Comparison of ENCODE assay signal across 19 mouse cellular contexts in genomic region chr11:9226399-9226798, GRCm38 (mm10). TPM values are rescaled to one million over a fixed set of nuclear protein-coding genes. Genes with fewer than 3 reads are reported as not detected.
"Had no signal": no experiment of that assay in that cellular context is flagged by ENCODE, and none has a peak within 500 bp of the region (broad histone marks: within the 10 kb centered on the region; RNA-seq: fewer than 3 reads in every experiment).

No protein-coding gene starts in this region.

- H3K27me3 ChIP-seq: liver, embryonic 13.5 days; lung, embryonic 15.5 days; midbrain, embryonic 12.5 days; midbrain, embryonic 15.5 days; neural tube, embryonic 12.5 days; neural tube, embryonic 15.5 days; stomach, embryonic 15.5 days had no signal

- H3K27ac ChIP-seq: kidney, postnatal 0 days; left cerebral cortex, adult 2 months; liver, embryonic 13.5 days; lung, embryonic 15.5 days; midbrain, embryonic 12.5 days; midbrain, embryonic 15.5 days; neural tube, embryonic 12.5 days; neural tube, embryonic 15.5 days; stomach, embryonic 15.5 days had no signal

- H3K9me3 ChIP-seq: liver, embryonic 13.5 days; lung, embryonic 15.5 days; midbrain, embryonic 12.5 days; midbrain, embryonic 15.5 days; neural tube, embryonic 12.5 days; neural tube, embryonic 15.5 days; stomach, embryonic 15.5 days had no signal

- DNase-seq: kidney, adult 2 months; kidney, postnatal 36 days; layer of hippocampus, postnatal 36 days; liver, embryonic 13.5 days; retina, postnatal 1 day; right cerebral cortex, postnatal 25 days; spleen, adult 18-20 months; thymus, postnatal 25 days had no signal

- H3K4me2 ChIP-seq: liver, embryonic 13.5 days; lung, embryonic 15.5 days; midbrain, embryonic 12.5 days; midbrain, embryonic 15.5 days; neural tube, embryonic 12.5 days; neural tube, embryonic 15.5 days; stomach, embryonic 15.5 days had no signal

- H3K4me1 ChIP-seq: liver, embryonic 13.5 days; lung, embryonic 15.5 days; midbrain, embryonic 12.5 days; midbrain, embryonic 15.5 days; neural tube, embryonic 12.5 days; neural tube, embryonic 15.5 days; stomach, embryonic 15.5 days had no signal

- H3K9ac ChIP-seq: liver, embryonic 13.5 days; lung, embryonic 15.5 days; midbrain, embryonic 12.5 days; midbrain, embryonic 15.5 days; neural tube, embryonic 12.5 days; neural tube, embryonic 15.5 days; stomach, embryonic 15.5 days had no signal

- ATAC-seq: intestine, postnatal 0 days; midbrain, embryonic 15.5 days had no signal

- H3K36me3 ChIP-seq: liver, embryonic 13.5 days; lung, embryonic 15.5 days; midbrain, embryonic 12.5 days; midbrain, embryonic 15.5 days; neural tube, embryonic 12.5 days; neural tube, embryonic 15.5 days; stomach, embryonic 15.5 days had no signal

- H3K4me3 ChIP-seq: left cerebral cortex, adult 2 months; liver, embryonic 13.5 days; lung, embryonic 15.5 days; midbrain, embryonic 12.5 days; midbrain, embryonic 15.5 days; neural tube, embryonic 12.5 days; neural tube, embryonic 15.5 days; stomach, embryonic 15.5 days had no signal

RNA-seq across cellular contexts. Expression of gene Abca13, which starts 34.7 kb away (rescaled TPM):
- total RNA-seq: liver, adult 2 months had no signal
- polyA plus RNA-seq: limb, embryonic 11.5 days; liver, adult 2 months; midbrain, embryonic 12.5 days had no signal
